Mouse (Mus musculus) right cerebral cortex, postnatal 14 days (tissue): ENCODE data around the gene Wars2.

Source experiments
- DNase-seq: peaks from one replicate; pipeline ENCODE4 v3.0.0; 2022

Gene Wars2

DNA sequence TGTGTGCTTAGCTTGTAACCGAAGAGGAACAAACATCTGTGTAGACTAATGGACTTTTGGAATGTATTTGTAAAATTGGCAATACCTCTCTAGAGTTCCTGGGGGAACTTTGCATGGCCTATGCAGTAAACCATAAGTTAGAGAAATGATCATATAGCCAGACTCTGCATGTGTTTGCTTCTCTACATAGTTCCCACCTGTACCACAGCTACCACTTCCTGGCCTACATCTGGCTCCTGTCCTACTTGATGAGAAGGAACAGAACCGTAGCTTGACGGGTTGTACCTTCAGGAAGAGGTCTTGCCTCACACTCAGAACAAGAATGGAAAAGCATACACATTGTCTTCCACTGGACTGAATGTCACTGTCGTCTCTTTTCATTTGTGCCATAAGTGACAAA is 52.7 kb downstream of the Wars2 start:
- DNase-seq, result no peak

- no peak for DNase-seq
Measured at GRCm38 (mm10) chr3:99203331-99203730, 62.5 kb downstream of the Wars2 start.

GRCm38 (mm10) chr3:99208416-99208815 is 67.5 kb downstream of the Wars2 start:
- no peak for DNase-seq

DNA sequence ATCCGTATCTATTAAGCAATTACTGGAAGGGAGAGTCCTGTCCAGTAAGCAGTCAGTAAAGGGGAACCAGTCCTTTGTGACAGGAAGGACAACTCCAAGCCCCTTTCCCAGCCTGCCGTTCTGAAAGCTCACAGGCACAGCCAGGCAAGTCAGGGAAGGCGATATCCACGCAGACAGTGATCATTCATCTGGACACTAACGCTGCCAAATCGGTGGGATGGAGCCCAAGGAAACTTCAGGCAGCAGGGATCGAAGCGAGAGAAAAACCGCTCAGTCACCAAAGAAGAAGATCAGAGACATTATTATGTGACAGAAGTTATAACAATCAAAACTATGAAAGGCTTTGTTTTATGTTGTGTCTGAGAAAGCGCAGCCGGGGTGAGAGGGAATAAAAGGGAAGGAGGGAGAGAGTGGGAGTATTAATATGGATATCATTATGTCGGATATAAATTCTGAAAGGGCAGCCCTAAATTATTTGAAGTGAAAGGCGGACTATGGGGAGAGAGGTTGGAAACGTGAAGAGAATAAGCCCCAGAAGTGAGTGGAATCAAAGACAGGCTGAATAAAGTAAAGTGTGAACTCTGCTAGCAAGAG is 70.3 kb downstream of the Wars2 start:
- DNase-seq, result no peak

DNA sequence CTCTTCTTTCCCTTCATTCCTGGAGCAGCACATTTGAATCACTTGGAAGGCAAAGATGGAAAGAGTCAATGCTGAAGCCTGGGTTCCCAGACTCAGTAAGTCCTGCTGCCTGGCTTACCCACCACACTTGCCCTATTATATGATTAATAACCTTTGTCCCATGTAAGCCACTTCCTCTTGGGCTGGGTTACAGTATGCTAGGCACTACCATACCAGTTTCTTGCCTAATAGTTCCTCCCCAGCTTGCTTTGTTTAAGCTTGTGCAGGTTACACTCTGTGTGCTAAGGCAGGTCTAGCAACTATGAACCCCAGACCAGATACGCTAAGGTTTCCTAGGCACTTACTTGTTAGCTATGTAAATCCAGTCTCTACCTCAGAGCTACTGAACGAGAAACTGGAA is 86.9 kb downstream of the Wars2 start:
- no peak for DNase-seq

DNA sequence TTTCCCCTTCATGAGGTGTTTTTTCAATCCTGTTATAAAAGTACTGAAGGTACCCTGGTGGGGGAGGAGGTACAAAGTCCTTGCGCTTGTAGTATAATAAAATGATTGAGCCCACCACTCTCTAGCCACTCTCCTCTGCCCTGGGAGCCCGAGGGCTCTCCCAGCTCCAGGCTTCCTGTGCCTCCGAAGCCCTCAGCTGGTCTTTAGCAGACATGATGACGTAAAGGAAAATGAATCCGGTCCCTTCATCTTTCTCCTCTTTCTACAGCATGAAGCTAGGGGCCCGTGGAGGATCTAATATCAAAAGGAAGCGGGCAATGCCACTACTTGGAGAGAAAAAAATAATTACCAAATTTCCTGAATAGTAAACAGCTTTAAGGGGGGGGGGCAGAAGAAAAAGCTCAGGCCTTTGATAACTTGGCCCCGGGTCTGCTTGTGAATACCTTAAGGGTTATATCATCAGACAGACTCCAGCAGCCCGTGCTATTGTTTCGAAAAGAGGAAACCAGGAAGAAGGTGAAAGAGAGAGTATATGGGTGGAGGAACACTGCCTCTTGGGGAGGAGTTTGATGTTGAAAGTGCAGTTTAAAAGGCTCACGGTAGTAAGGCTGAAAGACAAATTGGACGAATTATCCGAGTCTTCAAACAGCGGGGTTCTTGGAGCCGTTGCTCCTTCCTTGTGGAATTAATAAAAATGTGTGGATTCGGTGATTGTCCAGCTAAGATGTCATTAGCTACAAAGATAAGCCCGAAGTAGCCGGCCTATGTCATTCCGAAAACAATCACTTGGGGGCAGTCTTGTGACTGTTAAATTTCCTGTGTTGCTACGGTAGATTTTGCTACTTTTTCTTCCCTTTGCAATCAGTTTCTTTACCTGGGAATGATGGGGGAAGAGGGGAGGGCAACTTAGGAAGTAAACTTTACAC is 92.8 kb downstream of the Wars2 start:
- DNase-seq, result no peak

GRCm38 (mm10) chr3:99234319-99234869 is 93.5 kb downstream of the Wars2 start:
- no peak for DNase-seq

- DNase-seq, result no peak
Measured at GRCm38 (mm10) chr3:99235116-99235803, 94.4 kb downstream of the Wars2 start.

GRCm38 (mm10) chr3:99235804-99236755 is 95.2 kb downstream of the Wars2 start:
- DNase-seq, result no peak

DNA sequence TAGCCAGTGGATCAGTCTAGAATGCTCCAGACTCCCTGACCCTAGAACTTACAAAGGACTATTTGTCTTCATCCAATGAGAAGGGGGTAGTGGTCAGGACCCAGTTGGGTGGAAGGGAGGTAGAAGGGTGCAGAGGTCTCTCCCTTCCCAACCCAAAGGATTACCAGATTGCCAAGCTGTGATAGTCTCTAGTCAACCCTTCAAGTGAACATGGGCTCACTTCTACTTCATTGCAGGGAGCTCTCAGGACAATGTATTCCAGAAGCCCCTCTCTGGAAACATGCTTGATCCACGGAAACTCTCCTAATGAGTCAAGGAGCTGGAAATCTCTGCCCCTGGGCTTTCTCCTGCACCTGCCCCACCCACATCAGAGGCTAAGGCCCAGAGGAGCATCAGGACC is 97.8 kb downstream of the Wars2 start:
- DNase-seq, result no peak

DNA sequence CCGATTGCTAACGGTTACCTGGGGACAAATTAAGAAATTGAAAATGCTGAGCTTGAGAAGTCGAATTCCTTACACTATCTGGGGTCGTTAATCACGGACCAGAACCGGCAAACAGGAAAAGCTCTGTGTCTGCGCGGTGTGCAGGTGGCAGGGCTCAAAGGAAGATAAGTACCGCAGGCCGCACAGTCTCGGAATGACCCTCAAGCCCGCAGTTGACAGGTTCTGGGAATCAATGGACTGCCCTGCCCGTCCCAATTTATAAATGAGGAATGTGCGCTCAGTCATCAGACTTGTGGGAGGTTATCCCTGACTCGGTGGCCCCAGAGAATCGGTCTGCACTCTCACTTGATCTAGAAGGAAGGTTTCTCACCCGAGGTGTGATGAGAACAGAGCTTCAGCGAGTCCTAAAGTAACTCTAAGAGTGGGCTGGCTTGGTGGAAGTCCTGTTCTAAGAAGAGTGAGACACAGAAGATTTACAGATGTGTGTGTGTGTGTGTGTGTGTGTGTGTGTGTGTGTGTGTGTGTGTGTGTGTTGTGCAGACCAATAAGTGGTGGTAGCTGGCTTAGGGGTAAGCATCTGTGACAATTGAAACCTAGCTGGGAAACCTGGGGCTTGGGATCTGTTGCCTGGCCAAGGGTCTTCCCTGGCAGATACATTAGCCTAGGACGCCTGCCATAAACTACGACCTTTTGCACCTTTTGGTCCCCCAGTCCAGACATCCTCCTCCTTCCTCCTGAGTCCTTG is 98.6 kb downstream of the Wars2 start:
- DNase-seq, result no peak

- DNase-seq, result no peak
Measured at GRCm38 (mm10) chr3:99240213-99240720, 99.4 kb downstream of the Wars2 start, which contains the start of gene Tbx15. Tbx15 (plus strand) TSS chr3:99240381.

- DNase-seq, result no peak
Measured at GRCm38 (mm10) chr3:99240811-99241738, 100.2 kb downstream of the Wars2 start.

DNA sequence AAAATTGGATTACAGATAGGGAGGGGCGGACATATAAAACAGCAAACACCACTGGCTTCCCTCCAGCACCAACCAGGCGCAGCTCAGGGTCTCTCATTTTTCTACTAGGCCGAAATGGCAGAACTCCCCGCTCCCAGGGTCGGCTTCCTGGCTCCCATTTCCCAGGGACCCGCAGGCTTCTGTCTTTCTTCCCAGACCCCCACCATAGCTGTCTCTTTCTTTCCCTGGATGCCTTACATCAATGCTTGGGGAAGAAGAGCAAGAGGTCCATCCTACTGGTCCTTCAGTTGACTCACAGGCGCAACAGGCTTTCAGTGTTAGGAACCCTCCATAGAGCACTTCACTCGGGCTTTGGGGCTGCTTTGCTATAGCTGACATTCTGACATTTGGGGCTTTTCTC is 101.6 kb downstream of the Wars2 start:
- no peak for DNase-seq

- no peak for DNase-seq
Measured at GRCm38 (mm10) chr3:99245341-99245740, 104.5 kb downstream of the Wars2 start.

DNA sequence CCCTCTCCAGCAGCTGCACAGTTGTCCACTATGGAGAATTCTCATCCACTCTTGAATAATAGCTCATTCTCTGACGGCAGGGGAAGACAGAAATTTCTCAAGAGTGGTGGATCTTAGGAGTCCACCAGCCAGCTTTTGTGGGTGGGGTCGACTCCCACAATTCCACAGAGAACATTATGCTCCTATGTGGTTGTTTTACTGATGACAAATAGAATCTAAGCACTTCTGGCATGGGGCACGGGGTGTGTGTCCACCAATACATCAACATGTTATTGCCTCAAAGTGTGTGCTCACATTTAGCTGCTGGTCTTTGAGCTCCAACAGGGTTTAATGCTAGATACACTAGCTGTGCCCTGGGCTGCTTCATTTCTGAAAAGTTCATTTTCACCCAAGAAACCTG is 105.8 kb downstream of the Wars2 start:
- DNase-seq, result no peak

DNA sequence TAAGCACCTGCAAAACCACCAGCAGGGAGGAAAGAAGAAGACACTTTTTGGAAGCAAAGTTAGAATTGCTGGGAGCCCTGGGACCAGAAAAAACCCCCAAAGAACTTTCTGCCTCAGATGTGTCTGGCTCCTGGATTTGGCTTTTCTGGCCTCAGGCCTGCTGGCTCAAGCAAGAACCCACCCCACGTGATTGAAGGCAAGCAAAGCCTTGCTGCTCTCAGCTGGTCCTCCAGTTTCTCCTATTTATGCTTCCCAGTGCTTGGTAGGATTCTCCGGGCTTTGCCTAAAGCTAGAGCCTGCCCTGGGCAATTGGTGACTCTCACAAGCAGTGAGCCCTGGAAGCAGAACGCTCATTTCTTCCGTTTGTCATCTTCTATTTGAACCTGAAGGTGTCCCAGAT is 106.7 kb downstream of the Wars2 start:
- no peak for DNase-seq

DNA sequence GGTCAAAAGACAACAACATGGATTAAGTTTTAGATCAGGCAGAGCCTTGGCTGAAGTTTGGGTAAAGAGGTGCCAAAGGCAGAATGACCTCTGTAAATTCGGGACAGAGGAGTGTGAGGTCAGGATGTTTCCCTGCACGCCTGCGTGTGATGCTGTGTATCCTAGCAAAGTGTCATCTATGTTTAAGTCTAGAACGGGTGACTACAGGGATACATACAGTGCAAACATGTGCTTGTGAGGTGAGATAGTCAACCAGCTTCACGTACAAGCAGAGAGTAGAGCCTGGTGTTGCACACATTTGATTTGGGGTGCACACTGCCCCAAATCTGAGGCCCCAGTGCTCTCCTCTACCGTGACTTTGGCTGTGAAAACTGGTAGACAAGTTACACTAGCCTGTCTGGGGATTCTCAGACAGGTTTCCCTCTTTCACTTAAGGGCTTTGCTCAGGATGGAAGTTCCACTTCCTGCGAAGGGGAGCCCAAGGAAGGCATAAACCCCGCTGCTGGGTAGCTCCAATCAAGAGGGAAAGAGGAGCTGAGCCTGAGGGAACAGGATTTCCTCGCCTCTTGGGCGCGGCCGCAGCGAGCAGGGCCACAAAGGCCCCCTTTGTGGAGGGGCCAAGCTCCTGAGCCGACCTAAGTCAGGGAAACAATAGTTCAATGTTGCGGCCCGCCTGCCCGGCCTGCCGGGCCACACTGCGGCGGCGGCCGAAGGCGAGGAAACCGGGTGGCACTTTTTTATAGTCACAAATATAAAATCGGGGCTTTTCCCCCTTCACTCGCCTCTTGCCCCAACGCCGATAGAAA is 107.3 kb downstream of the Wars2 start:
- no peak for DNase-seq
